Mouse (Mus musculus) heart, embryonic 16.5 days (tissue): Measurements from ENCODE around the gene Tmem9. TPM values are rescaled to one million over a fixed set of nuclear protein-coding genes. Genes with fewer than 3 reads are reported as not detected.

Source experiments
- ATAC-seq: fragments of 200-750 bp; cut with Nextera tagmentation; replicated peaks from 2 replicates; pipeline ENCODE4 v1.8.0; 2017; ENCODE audit warnings: moderate number of reproducible peaks; ENCODE audit not compliant: insufficient read depth, low FRiP score; ENCODE audit errors: extremely low read depth
- H3K27ac ChIP-seq: fragments of 300-500 bp; sonication (generic); 2 replicates; pipeline ENCODE4 v1.5.1; 2014; ENCODE audit warnings: mild to moderate bottlenecking, low read length, control low read depth, moderate library complexity
- H3K27me3 ChIP-seq: fragments of 300-500 bp; sonication (generic); 2 replicates; pipeline ENCODE4 v1.6.1; 2014; ENCODE audit warnings: low read length, mixed read lengths; ENCODE audit not compliant: control insufficient read depth, insufficient read depth
- H3K36me3 ChIP-seq: fragments of 300-500 bp; sonication (generic); 2 replicates; pipeline ENCODE4 v1.6.1; 2014; ENCODE audit not compliant: control insufficient read depth, insufficient read depth
- H3K4me1 ChIP-seq: fragments of 300-500 bp; sonication (generic); 2 replicates; pipeline ENCODE4 v1.6.1; 2014; ENCODE audit warnings: low read length, mixed read lengths; ENCODE audit not compliant: control insufficient read depth, insufficient read depth
- H3K4me2 ChIP-seq: fragments of 300-500 bp; sonication (generic); 2 replicates; pipeline ENCODE4 v1.6.1; 2014; ENCODE audit warnings: low read depth, mild to moderate bottlenecking, control low read depth, low read length
- H3K4me3 ChIP-seq: fragments of 300-500 bp; sonication (generic); 2 replicates; pipeline ENCODE4 v1.5.1; 2014; ENCODE audit warnings: mild to moderate bottlenecking, control low read depth, low read length
- H3K9ac ChIP-seq: fragments of 300-500 bp; sonication (generic); 2 replicates; pipeline ENCODE4 v1.6.1; 2014; ENCODE audit warnings: low read length, control low read depth
- H3K9me3 ChIP-seq: fragments of 300-500 bp; sonication (generic); replicated peaks from 2 replicates; pipeline ENCODE4 v1.6.1; 2016; ENCODE audit warnings: low read length; ENCODE audit not compliant: control insufficient read depth
- whole genome bisulfite sequencing: fragments of 180-500 bp; shearing (Covaris S2); extraction: QIAGEN DNeasy Blood & Tissue Kit; methylation state at CpG from one replicate; pipeline ENCODE4 v1.1.7; 2014; 5-methylcytosine and 5-hydroxymethylcytosine counted together
- polyA plus RNA-seq: library from polyadenylated mRNA; unstranded; fragments of >200 nt; fragmentation: Nextera tagmentation; extraction: Ambion mirVana; gene quantifications from 2 replicates; pipeline ENCODE4 v1.2.1, GENCODE M21; 2015

Gene Tmem9
- polyA plus RNA-seq, 1 experiment from 2014 or later: 85.5 TPM

- H3K9me3 ChIP-seq: no peaks in the 10 kb centered on the region; the same call in 1 of the 2 replicates
- no peak for ATAC-seq
- WGBS: 66% methylated on average over 4 of the region's 4 CpGs
Observed at GRCm38 (mm10) chr1:135993470-135993869, 14.5 kb upstream of the Tmem9 start.

DNA sequence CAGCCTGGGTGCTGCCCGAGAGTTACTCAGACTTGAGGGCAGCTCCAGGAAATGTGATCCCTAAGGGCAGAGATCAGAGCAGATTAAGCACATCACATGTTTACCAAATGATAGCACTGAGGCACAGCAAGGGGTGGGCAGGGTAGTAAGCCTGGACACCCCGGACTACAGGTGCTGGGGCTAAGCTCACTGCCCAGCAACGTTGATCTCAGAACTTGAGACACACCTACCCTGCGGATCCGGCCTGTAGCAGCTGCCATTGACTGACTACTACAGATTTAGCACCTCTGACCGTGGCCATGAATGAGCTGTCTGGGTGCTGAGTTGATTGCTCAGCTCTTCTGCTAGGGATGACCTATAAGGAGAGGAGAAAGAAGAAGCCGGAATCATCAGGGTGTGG is 10.4 kb upstream of the Tmem9 start:
- Histone ChIP-seq H3K4me2 (no peak overlapping the region), H3K9ac (no peak overlapping the region), H3K27me3 (no peaks in the 10 kb centered on the region), H3K36me3 (no peaks in the 10 kb centered on the region), H3K9me3 (no peaks in the 10 kb centered on the region), H3K4me1 (peaks cover 5% of the 10 kb centered on the region), H3K27ac (no peak overlapping the region), H3K4me3 (no peak overlapping the region)
- WGBS: 54% methylated on average over 7 of the region's 7 CpGs
- no peak for ATAC-seq

More at GRCm38 (mm10) chr1:135993470-135993869, 14.5 kb upstream of the Tmem9 start:
- Histone ChIP-seq H3K27ac (no peak overlapping the region), H3K36me3 (no peaks in the 10 kb centered on the region), H3K4me3 (no peak overlapping the region), H3K4me2 (no peak overlapping the region), H3K4me1 (no peaks in the 10 kb centered on the region), H3K27me3 (no peaks in the 10 kb centered on the region), H3K9ac (no peak overlapping the region)

DNA sequence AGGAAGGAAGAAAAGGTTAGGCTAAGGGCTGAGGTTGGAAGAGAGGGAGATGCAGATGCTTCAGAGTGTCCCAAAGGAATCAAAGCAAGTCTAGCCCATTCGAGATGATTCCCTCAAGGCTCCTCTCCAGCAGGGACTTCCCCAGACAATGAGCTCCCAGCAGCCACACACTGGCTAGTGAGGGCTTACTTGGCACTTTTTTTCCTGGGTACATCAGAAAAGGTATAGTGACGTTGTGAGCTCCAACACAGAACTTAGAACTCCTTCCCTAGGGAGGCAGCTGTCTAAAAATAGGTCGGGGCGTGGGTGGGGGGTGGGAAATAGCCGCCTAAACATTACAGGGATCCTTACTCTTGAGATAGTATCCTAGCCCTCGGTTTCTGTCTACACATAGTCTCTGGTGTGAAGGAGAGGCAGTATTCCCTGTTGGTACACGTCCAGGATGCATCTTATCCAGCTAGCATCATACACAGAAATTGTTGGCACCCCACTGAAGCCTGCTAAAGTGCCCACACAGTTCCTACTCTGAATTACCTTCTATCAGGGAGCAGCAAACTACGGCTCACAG is 8.1 kb upstream of the Tmem9 start:
- no peak overlapping the region for H3K9ac ChIP-seq
- H3K27ac ChIP-seq: no peak overlapping the region
- no peaks in the 10 kb centered on the region for H3K27me3 ChIP-seq
- H3K9me3 ChIP-seq: no peaks in the 10 kb centered on the region
- ATAC-seq: no peak
- WGBS: 36% methylated on average over 8 of the region's 8 CpGs
- H3K4me3 ChIP-seq: no peak overlapping the region
- peaks cover 5% of the 10 kb centered on the region for H3K4me1 ChIP-seq
- H3K4me2 ChIP-seq: no peak overlapping the region
- H3K36me3 ChIP-seq: no peaks in the 10 kb centered on the region

GRCm38 (mm10) chr1:136001438-136001837 is 6.5 kb upstream of the Tmem9 start:
- H3K4me2 ChIP-seq: no peak overlapping the region
- H3K9me3 ChIP-seq: no peaks in the 10 kb centered on the region
- no peaks in the 10 kb centered on the region for H3K27me3 ChIP-seq
- 82% methylated on average over 2 of the region's 2 CpGs for WGBS
- H3K4me3 ChIP-seq: no peak overlapping the region
- no peak overlapping the region for H3K9ac ChIP-seq
- H3K4me1 ChIP-seq: peaks cover 5% of the 10 kb centered on the region
- no peak for ATAC-seq
- H3K27ac ChIP-seq: no peak overlapping the region
- H3K36me3 ChIP-seq: no peaks in the 10 kb centered on the region

- no peaks in the 10 kb centered on the region for H3K36me3 ChIP-seq
- no peaks in the 10 kb centered on the region for H3K27me3 ChIP-seq
- 82% methylated on average over 3 of the region's 3 CpGs for WGBS
- H3K9me3 ChIP-seq: peaks cover 3% of the 10 kb centered on the region; the same call in 1 of the 2 replicates
- H3K4me3 ChIP-seq: peak within 1 kb of the TSS; percentile 61
- H3K9ac ChIP-seq: peak within 1 kb of the TSS; percentile 63; the same call in 1 of the 2 replicates
- ATAC-seq: no peak
- H3K27ac ChIP-seq: no peak within 1 kb of the TSS
- H3K4me2 ChIP-seq: peak within 1 kb of the TSS; percentile 92
- H3K4me1 ChIP-seq: peaks cover 2% of the 10 kb centered on the region; the same call in 1 of the 2 replicates
Observed at GRCm38 (mm10) chr1:136006292-136006748, 1.6 kb upstream of the Tmem9 start, which contains the start of gene Igfn1. TSS of gene Igfn1 (minus strand) at chr1:136006342.

- peak overlapping the region; percentile 63; the same call in 1 of the 2 replicates for H3K9ac ChIP-seq
Observed at GRCm38 (mm10) chr1:136008159-136008533, 196 bp downstream of the Tmem9 start.

GRCm38 (mm10) chr1:136010247-136010646 is 2.3 kb downstream of the Tmem9 start:
- ATAC-seq: no peak

More at GRCm38 (mm10) chr1:136008159-136008533, 196 bp downstream of the Tmem9 start:
- Histone ChIP-seq H3K4me3 (peak overlapping the region; percentile 61), H3K27ac (no peak overlapping the region), H3K36me3 (no peaks in the 10 kb centered on the region), H3K4me1 (peaks cover 2% of the 10 kb centered on the region; the same call in 1 of the 2 replicates), H3K9me3 (peaks cover 3% of the 10 kb centered on the region; the same call in 1 of the 2 replicates), H3K4me2 (peak overlapping the region; percentile 92), H3K27me3 (no peaks in the 10 kb centered on the region)
- peak; percentile 11; the same call in 1 of the 2 replicates for ATAC-seq
- WGBS: 18% methylated on average over 8 of the region's 8 CpGs

DNA sequence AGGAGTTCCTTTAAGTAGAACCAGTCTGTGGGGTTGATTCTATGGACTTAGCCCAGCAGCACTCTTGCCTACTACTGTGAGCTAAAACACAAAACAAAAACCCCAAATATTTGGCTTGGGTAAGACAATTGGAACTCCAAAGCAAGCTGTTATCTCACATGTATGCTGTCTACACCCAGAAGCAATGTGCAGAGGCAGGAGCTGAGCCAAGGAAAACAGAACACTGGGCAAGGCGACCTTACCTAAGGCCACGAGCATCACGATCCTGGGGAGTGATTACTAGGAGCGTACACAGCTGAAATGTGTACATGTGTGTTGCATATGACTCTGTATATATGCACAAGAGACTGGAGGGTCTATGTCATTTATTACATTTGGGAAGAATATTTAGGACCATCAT is 5.6 kb downstream of the Tmem9 start:
- Histone ChIP-seq H3K4me1 (peaks cover 3% of the 10 kb centered on the region), H3K27ac (no peak overlapping the region), H3K9ac (no peak overlapping the region), H3K4me2 (no peak overlapping the region), H3K4me3 (no peak overlapping the region), H3K9me3 (peaks cover 3% of the 10 kb centered on the region; the same call in 1 of the 2 replicates), H3K27me3 (no peaks in the 10 kb centered on the region), H3K36me3 (no peaks in the 10 kb centered on the region)
- no peak for ATAC-seq
- 44% methylated on average over 4 of the region's 4 CpGs for WGBS

More at GRCm38 (mm10) chr1:136010247-136010646, 2.3 kb downstream of the Tmem9 start:
- Histone ChIP-seq H3K4me1 (peaks cover 5% of the 10 kb centered on the region), H3K27me3 (no peaks in the 10 kb centered on the region), H3K36me3 (no peaks in the 10 kb centered on the region), H3K9me3 (peaks cover 3% of the 10 kb centered on the region; the same call in 1 of the 2 replicates), H3K4me3 (no peak overlapping the region), H3K27ac (no peak overlapping the region), H3K9ac (no peak overlapping the region), H3K4me2 (no peak overlapping the region)
- WGBS: 89% methylated on average over 4 of the region's 4 CpGs

DNA sequence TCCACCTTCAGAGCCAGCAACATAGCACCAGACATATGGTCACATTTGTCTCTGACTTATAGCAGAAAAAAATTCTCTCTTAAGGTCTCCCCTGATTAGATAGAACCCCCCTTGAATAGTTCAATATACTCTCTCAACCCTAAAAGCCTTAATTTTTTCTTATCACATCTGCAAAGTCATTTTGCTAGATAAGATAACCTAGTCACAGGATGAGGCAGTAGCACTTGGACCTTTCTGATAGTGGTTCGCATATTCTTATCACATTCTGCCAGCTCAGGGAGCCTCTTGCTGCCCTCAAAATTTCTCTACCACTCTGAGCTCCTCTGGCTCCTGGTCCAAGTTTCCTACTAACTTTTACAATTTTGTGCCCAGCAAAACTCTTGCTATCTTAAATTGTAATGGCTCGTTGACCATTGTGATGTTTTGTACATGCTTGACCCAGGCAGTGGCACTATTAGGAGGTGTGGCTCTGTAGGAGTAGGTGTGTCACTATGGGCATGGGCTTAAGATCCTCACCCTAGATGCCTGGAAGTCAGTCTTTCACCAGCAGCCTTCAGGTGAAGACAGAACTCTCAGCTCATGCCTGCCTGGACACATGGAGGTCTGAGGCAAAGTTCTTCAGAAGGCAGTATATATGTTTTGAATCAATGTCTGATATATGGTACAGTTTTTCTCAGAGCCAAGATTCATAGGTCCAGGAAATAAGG is 7.0 kb downstream of the Tmem9 start:
- no peak for ATAC-seq
- 34% methylated on average over 2 of the region's 2 CpGs for WGBS
- no peak overlapping the region for H3K4me2 ChIP-seq

More for the DNA sequence above, 7.0 kb downstream of the Tmem9 start:
- Histone ChIP-seq H3K9ac (no peak overlapping the region), H3K36me3 (no peaks in the 10 kb centered on the region), H3K27ac (no peak overlapping the region), H3K4me1 (peaks cover 11% of the 10 kb centered on the region), H3K4me3 (no peak overlapping the region), H3K27me3 (no peaks in the 10 kb centered on the region), H3K9me3 (peaks cover 3% of the 10 kb centered on the region; the same call in 1 of the 2 replicates)
